ENCODE assay signal across 9 mouse cellular contexts in the genomic region with DNA sequence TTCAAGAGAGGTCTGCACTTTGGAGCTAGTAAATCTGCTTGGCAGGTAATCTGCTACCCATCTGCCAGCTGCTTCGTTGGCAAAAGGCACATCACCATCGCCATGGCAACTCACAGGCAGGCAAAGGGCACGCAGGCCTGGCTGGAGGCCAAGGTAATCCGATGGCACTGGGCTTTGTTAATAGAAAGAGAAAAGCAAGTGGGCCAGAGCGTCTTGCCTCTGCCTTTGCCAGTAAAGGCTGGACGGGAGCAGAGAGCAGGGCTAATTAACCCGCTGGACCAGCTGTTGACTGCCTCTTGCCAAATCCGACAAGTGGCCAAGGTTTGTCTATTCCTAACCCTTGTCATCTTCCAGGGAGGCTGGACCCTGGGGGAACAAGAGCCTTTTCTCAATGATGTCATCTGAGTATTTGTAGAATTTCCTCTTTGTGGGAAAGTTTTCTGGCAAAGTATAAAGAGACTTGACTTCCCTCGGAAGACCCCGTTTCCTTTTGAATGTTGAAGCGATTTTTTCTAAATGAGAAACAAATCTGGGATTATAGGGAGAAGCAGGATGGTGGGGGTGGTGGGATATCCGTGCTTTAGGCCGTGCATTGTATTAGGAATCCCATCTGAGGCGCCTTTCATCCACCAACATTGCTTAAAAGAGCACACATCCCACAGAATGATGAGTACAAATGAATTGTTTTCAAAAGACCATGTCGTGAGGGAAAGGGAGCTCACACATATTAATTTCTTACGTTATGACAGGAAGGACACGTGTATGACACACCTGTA.
DNase-seq lines count a peak whose midpoint lies in the region; ATAC-seq and TF ChIP-seq lines count a peak whose summit lies in the region.
"Had no signal": no experiment of that assay in that cellular context is flagged by ENCODE, and none has a peak within 500 bp of the region (broad histone marks: within the 10 kb centered on the region; RNA-seq: fewer than 3 reads in every experiment).

No protein-coding gene starts in this region.

- H3K4me1 ChIP-seq in forebrain, embryonic 13.5 days = peaks cover 21% of the 10 kb centered on the region
- H3K4me1 ChIP-seq in lung, embryonic 14.5 days (ENCODE audit: insufficient read depth) = no peaks in the 10 kb centered on the region; the same call in 1 of the 2 replicates

- no peaks in the 10 kb centered on the region for H3K27me3 ChIP-seq in C2C12 (ENCODE audit: control insufficient read depth, insufficient read depth, insufficient read length)
- H3K27me3 ChIP-seq in forebrain, embryonic 13.5 days = peaks cover 11% of the 10 kb centered on the region; the same call in 1 of the 2 replicates
- H3K27me3 ChIP-seq in lung, embryonic 14.5 days (ENCODE audit: insufficient read depth, low read length) = no peaks in the 10 kb centered on the region

- H3K4me2 ChIP-seq in forebrain, embryonic 13.5 days = 0 out of 2 replicates have a peak overlapping the region, but pooled peaks have one; percentile 0
- peak overlapping the region; percentile 31; the same call in 1 of the 2 replicates for H3K4me2 ChIP-seq in lung, embryonic 14.5 days

- no peak overlapping the region for H3K9ac ChIP-seq in forebrain, embryonic 13.5 days
- no peak overlapping the region for H3K9ac ChIP-seq in lung, embryonic 14.5 days

- no peaks in the 10 kb centered on the region for H3K9me3 ChIP-seq in forebrain, embryonic 13.5 days (replicated peaks)
- no peaks in the 10 kb centered on the region for H3K9me3 ChIP-seq in lung, embryonic 14.5 days (ENCODE audit: low read depth, low read length)

- no peaks in the 10 kb centered on the region for H3K79me2 ChIP-seq in C2C12 (ENCODE audit: control insufficient read depth, insufficient read depth)

- 10% methylated on average over 17 of the region's 17 CpGs for WGBS in forebrain, embryonic 13.5 days
- 32% methylated on average over 17 of the region's 17 CpGs for WGBS in large intestine, adult 2 months
- WGBS in lung, embryonic 14.5 days = 33% methylated on average over 17 of the region's 17 CpGs

- TF ChIP-seq CTCF in C2C12 (IDR thresholded peaks at IDR 0.05; ENCODE audit: control insufficient read depth, insufficient read depth, insufficient read length) = no peak
- TF ChIP-seq CTCF in lung, embryonic 14.5 days (IDR thresholded peaks at IDR 0.05; ENCODE audit: low read depth) = no peak

- no peaks in the 10 kb centered on the region for H3K36me3 ChIP-seq in C2C12 (ENCODE audit: control insufficient read depth, insufficient read depth)
- no peaks in the 10 kb centered on the region for H3K36me3 ChIP-seq in forebrain, embryonic 13.5 days (ENCODE audit: poor library complexity, severe bottlenecking)
- H3K36me3 ChIP-seq in lung, embryonic 14.5 days (ENCODE audit: insufficient read depth) = no peaks in the 10 kb centered on the region

- no peaks in the 10 kb centered on the region for H3K79me3 ChIP-seq in C2C12 (ENCODE audit: low read depth)

- DNase-seq in brain, embryonic 18.5 days (ENCODE audit: low read depth, low spot score) = peak; percentile 74
- DNase-seq in heart, postnatal 10 days = peak; percentile 76 to 83
- DNase-seq in large intestine, adult 2 months (ENCODE audit: low read depth, low spot score) = peak; percentile 40
- DNase-seq in lung, embryonic 14.5 days = peak; percentile 79
- peak; percentile 82 for DNase-seq in ovary, postnatal 36 days (ENCODE audit: low spot score)
- DNase-seq in yolk sac, embryonic 10.5 days (ENCODE audit: low spot score) = peak; percentile 21

- no peak overlapping the region for H3ac ChIP-seq in C2C12 (ENCODE audit: control insufficient read depth, insufficient read length, low read depth)

- peak; percentile 95 for ATAC-seq in forebrain, embryonic 13.5 days
- ATAC-seq in lung, embryonic 14.5 days (ENCODE audit: insufficient read depth) = peak; percentile 91; the same call in 1 of the 2 replicates

- no peak overlapping the region for H3K27ac ChIP-seq in forebrain, embryonic 13.5 days
- H3K27ac ChIP-seq in lung, embryonic 14.5 days (ENCODE audit: low read depth) = no peak overlapping the region
- H3K27ac ChIP-seq: macrophage had no signal

- no peak overlapping the region for H3K4me3 ChIP-seq in C2C12 (ENCODE audit: insufficient read depth, poor library complexity, severe bottlenecking)
- no peak overlapping the region for H3K4me3 ChIP-seq in forebrain, embryonic 13.5 days
- H3K4me3 ChIP-seq in lung, embryonic 14.5 days (ENCODE audit: low read depth, low read length) = no peak overlapping the region

- intact Hi-C loops in heart, postnatal 10 days (cut with DNase I) = loop anchor here (10.0 kb wide), 2 partner anchors 292 to 442 kb away; no protein-coding TSS in a partner anchor

TF ChIP-seq in C2C12, 6 proteins besides CTCF, POLR2A, EP300 and RAD21:
- TF ChIP-seq MYOD1 (IDR thresholded peaks at IDR 0.05; ENCODE audit: control insufficient read depth, insufficient read length, low read depth) (peak; percentile 67), MAX (IDR thresholded peaks at IDR 0.05) (no peak)

Comparison
In these comparisons a context has a peak if more than half of its experiments do, and no peak if none do; other contexts are left out.
1. DNase-seq: peak in every context shown above with its lines; median percentile 82 in ovary, postnatal 36 days; 80 in heart, postnatal 10 days; 79 in lung, embryonic 14.5 days; 74 in brain, embryonic 18.5 days; 40 in large intestine, adult 2 months; 21 in yolk sac, embryonic 10.5 days.